Mouse (Mus musculus): ENCODE results near the gene Eif3m.

DNA sequence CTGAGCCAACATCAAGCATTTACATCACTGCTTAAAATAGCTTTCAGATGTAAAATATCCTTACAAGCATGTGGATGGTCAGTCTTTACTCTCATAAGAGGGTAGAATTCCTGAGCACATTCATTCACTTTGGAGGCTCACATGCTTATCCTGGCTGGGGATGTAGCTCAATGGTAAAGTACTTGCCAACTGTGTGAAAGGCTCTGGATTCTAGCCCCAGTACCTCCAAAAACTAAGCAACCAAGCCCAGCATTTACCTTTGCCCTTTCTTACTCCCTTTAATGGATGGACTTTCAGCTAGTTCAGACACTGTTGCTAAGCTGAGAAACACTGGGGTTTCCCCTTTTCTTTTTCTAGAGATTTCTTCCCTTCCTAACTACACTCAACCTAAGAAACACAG, 9.6 kb downstream of the Eif3m start:
- TF ChIP-seq CTCF (IDR thresholded peaks at IDR 0.05; ENCODE audit: control insufficient read depth, insufficient read depth, insufficient read length), result no peak
- TF ChIP-seq USF1 (IDR thresholded peaks at IDR 0.05; ENCODE audit: low read depth), result no peak
- TF ChIP-seq CEBPB (IDR thresholded peaks at IDR 0.05; ENCODE audit: low read depth), result no peak
- no peak for TF ChIP-seq MAX (IDR thresholded peaks at IDR 0.05)

Data from C2C12 (cell line).